Mouse (Mus musculus) kidney, adult 2 months (tissue): ENCODE results near the gene Cep83. TPM values are rescaled to one million over a fixed set of nuclear protein-coding genes. Genes with fewer than 3 reads are reported as not detected.
"Not testable (repeated sequence)": the region's sequence is repeated elsewhere in the genome, so short reads cannot be mapped to it uniquely, and the experiment has no call there.

Source experiments
- DNase-seq: peaks from one replicate; pipeline ENCODE4 v3.0.0; 2021
- H3K27ac ChIP-seq: fragments of 200-500 bp; 2 replicates; pipeline ENCODE4 v1.5.1; 2012; ENCODE audit warnings: low read depth, low read length, control low read depth, inconsistent platforms; ENCODE audit not compliant: insufficient read depth
- H3K27me3 ChIP-seq: fragments of 200-500 bp; replicated peaks from 2 replicates; pipeline ENCODE4 v1.6.1; 2012; ENCODE audit warnings: mild to moderate bottlenecking, moderate library complexity, low read length, inconsistent platforms; ENCODE audit not compliant: control insufficient read depth, insufficient read depth
- H3K36me3 ChIP-seq: fragments of 200-500 bp; 2 replicates; pipeline ENCODE4 v1.6.1; 2012; ENCODE audit warnings: mild to moderate bottlenecking, moderate library complexity, low read length, inconsistent platforms; ENCODE audit not compliant: control insufficient read depth, insufficient read depth
- H3K4me1 ChIP-seq: fragments of 200-500 bp; 2 replicates; pipeline ENCODE4 v1.6.1; 2011; ENCODE audit warnings: low read length; ENCODE audit not compliant: control insufficient read depth, insufficient read depth
- H3K4me3 ChIP-seq: fragments of 200-500 bp; 2 replicates; pipeline ENCODE4 v1.5.1; 2011; ENCODE audit warnings: mild to moderate bottlenecking, low read depth, low read length, control low read depth; ENCODE audit not compliant: insufficient read depth
- CTCF ChIP-seq: fragments of 200-500 bp; conservative IDR thresholded peaks from 2 replicates; pipeline ENCODE4 v1.5.1; 2011; ENCODE audit warnings: low read depth, mild to moderate bottlenecking, control low read depth, low read length, moderate library complexity, mixed read lengths; ENCODE audit not compliant: insufficient read depth, insufficient read length
- POLR2A ChIP-seq: fragments of 200-500 bp; IDR thresholded peaks from one replicate; pipeline ENCODE4 v1.6.1; 2011; ENCODE audit warnings: low read depth, low read length, control low read depth
- WGBS: fragments of 180-500 bp; shearing (Covaris S2); methylation state at CpG from one replicate; pipeline ENCODE4 v1.1.7; 2018; 5-methylcytosine and 5-hydroxymethylcytosine counted together
- polyA plus RNA-seq: library from polyadenylated mRNA; depleted of rRNA; stranded (reverse); fragments of >200 nt; gene quantifications from 2 replicates; pipeline ENCODE4 v1.2.3, GENCODE M21; 2012

Cep83 gene
- polyA plus RNA-seq, 1 experiment, result 2.7 TPM

- 97% methylated on average over 6 of the region's 6 CpGs for WGBS
- H3K4me3 ChIP-seq, result no peak overlapping the region
These were observed 31.8 kb downstream of the Cep83 start for GRCm38 (mm10) chr10:94720300-94720699.

GRCm38 (mm10) chr10:94728053-94728452, 39.6 kb downstream of the Cep83 start:
- H3K4me1 ChIP-seq, H3K4me3 ChIP-seq, DNase-seq, H3K27me3 ChIP-seq, H3K27ac ChIP-seq, H3K36me3 ChIP-seq: not testable (repeated sequence)
- 94% methylated on average over 2 of the region's 2 CpGs for WGBS

More at GRCm38 (mm10) chr10:94720300-94720699, 31.8 kb downstream of the Cep83 start:
- Histone ChIP-seq H3K4me1 (no peaks in the 10 kb centered on the region; the same call in 1 of the 2 replicates), H3K27me3 (no peaks in the 10 kb centered on the region), H3K27ac (no peak overlapping the region), H3K36me3 (no peaks in the 10 kb centered on the region)
- TF ChIP-seq CTCF (no peak), POLR2A (no peak)
- DNase-seq, result no peak

GRCm38 (mm10) chr10:94730445-94730844, 42.0 kb downstream of the Cep83 start:
- 94% methylated on average over 3 of the region's 3 CpGs for WGBS

GRCm38 (mm10) chr10:94734829-94735228, 46.4 kb downstream of the Cep83 start:
- no peaks in the 10 kb centered on the region; the same call in 1 of the 2 replicates for H3K4me1 ChIP-seq
- no peaks in the 10 kb centered on the region for H3K36me3 ChIP-seq
- no peaks in the 10 kb centered on the region for H3K27me3 ChIP-seq
- WGBS, result 97% methylated on average over 3 of the region's 3 CpGs
- no peak for DNase-seq
- H3K27ac ChIP-seq, result no peak overlapping the region
- no peak overlapping the region for H3K4me3 ChIP-seq
- TF ChIP-seq POLR2A (no peak), CTCF (no peak)

More at GRCm38 (mm10) chr10:94730445-94730844, 42.0 kb downstream of the Cep83 start:
- H3K27ac ChIP-seq, result no peak overlapping the region
- H3K4me3 ChIP-seq, result no peak overlapping the region
- H3K27me3 ChIP-seq, result no peaks in the 10 kb centered on the region
- H3K4me1 ChIP-seq, result no peaks in the 10 kb centered on the region; the same call in 1 of the 2 replicates
- H3K36me3 ChIP-seq, result no peaks in the 10 kb centered on the region
- DNase-seq, result no peak
- TF ChIP-seq CTCF (no peak), POLR2A (no peak)

GRCm38 (mm10) chr10:94740221-94740620, 51.8 kb downstream of the Cep83 start:
- Histone ChIP-seq H3K4me3 (no peak overlapping the region), H3K27me3 (no peaks in the 10 kb centered on the region), H3K4me1 (no peaks in the 10 kb centered on the region), H3K27ac (no peak overlapping the region), H3K36me3 (no peaks in the 10 kb centered on the region)
- TF ChIP-seq POLR2A (no peak), CTCF (no peak)
- no peak for DNase-seq
- 61% methylated on average over 2 of the region's 2 CpGs for WGBS

- Histone ChIP-seq H3K27me3 (no peaks in the 10 kb centered on the region), H3K36me3 (no peaks in the 10 kb centered on the region), H3K4me3 (no peak overlapping the region), H3K4me1 (no peaks in the 10 kb centered on the region), H3K27ac (no peak overlapping the region)
- no peak for DNase-seq
- TF ChIP-seq CTCF, result no peak
- no peak for TF ChIP-seq POLR2A
- WGBS, result 99% methylated on average over 3 of the region's 3 CpGs
These were observed 53.0 kb downstream of the Cep83 start for GRCm38 (mm10) chr10:94741459-94741858.

- Histone ChIP-seq H3K4me1 (no peaks in the 10 kb centered on the region), H3K27ac (no peak overlapping the region), H3K4me3 (no peak overlapping the region), H3K27me3 (no peaks in the 10 kb centered on the region), H3K36me3 (no peaks in the 10 kb centered on the region; the same call in 1 of the 2 replicates)
- 83% methylated on average over 2 of the region's 2 CpGs for WGBS
- peak; percentile 38 for DNase-seq
- TF ChIP-seq POLR2A (no peak), CTCF (no peak)
These were observed 58.6 kb downstream of the Cep83 start for GRCm38 (mm10) chr10:94747011-94747410.
